Mouse (Mus musculus) retina, postnatal 7 days (tissue): ENCODE data around the gene B4galt4.
"Not testable (repeated sequence)": the region's sequence is repeated elsewhere in the genome, so short reads cannot be mapped to it uniquely, and the experiment has no call there.

ENCODE experiments used
- DNase-seq: peaks from one replicate; pipeline ENCODE4 v3.0.0-alpha.2; 2012; ENCODE audit warnings: low read depth, low spot score

Gene B4galt4

GRCm38 (mm10) chr16:38742113-38742658, at the start of gene B4galt4:
Gene B4galt4 (plus strand): TSS chr16:38742264.
- peak; percentile 57 for DNase-seq

- DNase-seq = no peak
Observed at GRCm38 (mm10) chr16:38694906-38695540, 47.0 kb upstream of the B4galt4 start.

DNA sequence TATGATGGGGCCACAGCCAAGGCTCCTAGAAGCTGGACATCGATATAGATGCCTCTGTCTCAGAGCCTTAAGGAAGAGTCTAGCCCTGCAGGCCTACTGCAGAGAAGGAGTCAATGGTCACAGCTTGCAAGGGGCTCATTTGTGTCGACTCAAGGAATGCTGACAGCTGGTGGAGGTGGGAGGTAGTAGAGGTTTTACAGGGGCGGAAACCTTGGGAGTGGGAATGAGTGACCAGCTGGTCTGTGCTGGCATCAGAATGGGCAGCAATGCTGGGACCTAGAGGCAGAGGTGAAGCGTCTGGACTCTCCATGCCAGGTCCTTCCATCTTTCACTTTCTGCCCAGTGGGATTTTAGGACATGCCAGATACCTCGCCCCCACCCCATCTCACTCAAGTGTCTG, 46.5 kb upstream of the B4galt4 start:
- DNase-seq = no peak

GRCm38 (mm10) chr16:38697611-38698010, 44.5 kb upstream of the B4galt4 start:
- no peak for DNase-seq

DNA sequence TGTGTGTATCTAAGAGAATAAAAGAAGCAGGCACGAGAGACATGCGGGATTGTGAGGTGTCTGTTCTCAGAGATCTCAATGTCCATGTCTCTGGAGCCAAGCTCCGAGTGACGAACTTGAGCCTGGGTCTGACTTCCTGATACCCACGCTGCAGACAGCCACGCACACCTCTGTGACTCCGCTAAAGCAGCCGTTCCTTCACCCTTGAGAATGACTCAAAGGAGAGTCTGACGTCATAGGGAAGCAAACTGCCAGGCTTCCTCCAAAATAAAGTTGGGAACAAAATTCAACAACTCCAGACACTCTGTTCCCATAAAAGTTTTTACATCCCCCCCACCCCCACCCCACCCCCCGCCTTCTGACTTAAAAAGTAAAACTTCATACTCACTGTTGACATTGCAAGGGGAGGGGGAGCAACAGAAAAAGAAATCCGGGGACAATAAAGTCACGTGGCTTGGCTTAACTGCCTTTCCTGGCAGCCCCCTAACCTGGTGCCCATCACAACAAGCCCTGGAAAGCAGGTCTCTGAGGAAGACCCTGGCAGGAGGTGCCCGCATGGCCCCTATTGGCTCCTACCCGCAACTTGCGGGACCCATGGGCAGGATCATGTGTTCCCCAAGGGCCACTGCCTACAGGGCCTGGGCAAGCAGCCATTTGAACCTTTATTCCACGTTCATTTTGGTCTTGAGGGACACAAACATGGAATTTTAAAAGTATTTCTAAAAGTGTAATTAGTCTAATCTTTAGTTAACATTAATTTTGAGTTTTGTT, 41.5 kb upstream of the B4galt4 start:
- no peak for DNase-seq

- DNase-seq = no peak
Observed at GRCm38 (mm10) chr16:38701492-38702185, 40.4 kb upstream of the B4galt4 start.

DNA sequence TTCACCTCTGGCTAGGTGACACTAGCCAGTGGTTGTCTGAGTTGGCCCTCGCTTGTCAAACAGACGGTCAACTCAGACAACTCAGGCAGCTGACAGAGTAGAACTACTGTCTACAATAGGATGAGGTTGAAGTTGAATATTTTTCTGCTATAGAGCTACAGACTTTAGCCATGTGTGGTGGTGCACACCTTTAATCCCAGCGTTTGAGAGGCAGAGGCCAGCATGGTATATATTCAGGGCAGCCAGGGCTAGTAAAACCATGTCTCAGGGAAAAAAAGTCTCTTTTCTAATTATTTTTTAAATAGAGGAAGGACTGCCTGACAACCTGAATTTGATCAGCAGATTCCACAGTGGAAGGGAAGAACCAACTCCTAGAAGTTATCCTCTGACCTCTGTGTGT, 39.7 kb upstream of the B4galt4 start:
- no peak for DNase-seq

GRCm38 (mm10) chr16:38703501-38703900, 38.6 kb upstream of the B4galt4 start:
- DNase-seq = no peak

DNA sequence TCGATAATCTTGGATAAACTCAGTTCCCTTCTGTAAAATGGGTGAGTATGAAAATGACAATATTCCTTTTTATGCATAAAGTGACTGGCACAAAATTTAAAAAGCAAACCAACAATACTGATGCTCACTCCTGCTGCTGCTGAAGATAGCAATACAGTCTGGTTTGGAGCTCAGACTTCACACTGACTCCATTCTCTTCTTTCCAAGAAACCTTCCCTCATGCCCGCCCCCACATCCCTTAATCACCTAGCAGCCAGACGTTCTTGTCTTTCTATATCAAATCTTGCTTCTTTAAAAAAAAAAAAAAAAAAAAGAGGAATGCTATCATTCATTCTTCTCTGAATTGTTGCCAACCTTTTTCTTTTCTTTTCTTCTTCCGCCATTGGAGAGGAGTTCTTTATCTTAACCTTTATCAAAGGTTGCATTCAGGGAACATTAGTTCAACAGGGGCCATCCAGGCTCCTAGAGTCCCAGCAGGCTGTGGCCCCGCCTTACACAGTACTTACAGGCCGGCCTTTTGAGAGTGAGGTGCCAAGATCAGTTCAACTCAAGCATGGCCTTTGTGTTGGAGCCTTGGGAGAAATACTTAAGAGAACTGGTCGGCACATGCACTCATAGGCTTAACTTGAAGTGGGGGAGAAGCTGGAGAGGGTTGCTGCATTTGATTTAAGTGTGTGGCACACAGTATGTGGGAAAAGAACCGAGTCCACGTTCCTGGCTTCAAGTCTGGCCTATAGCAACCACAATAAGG, 36.4 kb upstream of the B4galt4 start:
- no peak for DNase-seq

DNA sequence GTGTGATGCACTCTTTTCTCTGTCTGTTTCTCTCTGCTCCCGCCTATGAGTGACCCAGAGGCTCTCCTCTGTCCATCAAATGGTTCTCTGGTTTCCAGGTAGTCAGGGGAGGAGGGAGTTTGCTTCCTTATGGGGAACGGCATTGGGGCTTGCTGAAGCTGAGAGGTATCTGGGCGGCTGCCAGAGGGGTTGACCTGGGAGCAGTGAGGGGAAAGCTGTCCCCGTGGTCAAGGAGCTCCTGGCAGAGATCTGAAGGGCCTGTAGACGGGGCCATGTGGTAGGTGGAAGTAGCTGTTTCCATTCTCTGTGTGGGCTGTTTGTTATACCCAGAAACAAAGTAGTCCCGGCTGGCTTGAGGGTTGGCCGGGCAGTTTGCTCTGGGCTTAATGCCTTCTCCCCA, 35.3 kb upstream of the B4galt4 start:
- no peak for DNase-seq

DNA sequence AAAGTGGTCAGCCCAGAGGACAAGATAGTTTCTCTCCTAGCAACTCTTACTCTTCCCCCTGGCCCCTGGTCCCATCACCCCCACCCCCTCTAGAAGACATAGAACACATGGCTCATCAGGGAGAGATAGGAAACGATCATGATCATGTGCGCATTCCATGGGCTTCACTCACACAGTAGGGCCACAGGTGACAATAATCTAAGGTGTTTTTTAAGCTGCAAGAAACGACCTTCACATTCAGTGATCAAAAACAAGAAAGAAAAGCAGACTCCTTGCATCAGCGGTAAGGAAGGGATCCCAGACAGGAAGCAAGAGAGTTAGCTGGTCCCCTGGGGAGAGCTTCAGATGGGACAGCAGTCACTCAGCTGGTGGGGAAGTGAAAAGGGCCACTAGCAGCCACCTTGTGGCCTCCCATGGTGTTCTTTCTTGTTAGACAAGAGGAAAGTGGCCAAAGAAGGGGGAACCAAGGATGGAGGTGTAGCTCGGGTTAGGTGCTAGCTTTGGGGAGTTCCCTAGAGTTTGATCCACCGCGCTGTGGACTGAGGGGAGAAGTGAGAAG, 33.0 kb upstream of the B4galt4 start:
- no peak for DNase-seq

DNA sequence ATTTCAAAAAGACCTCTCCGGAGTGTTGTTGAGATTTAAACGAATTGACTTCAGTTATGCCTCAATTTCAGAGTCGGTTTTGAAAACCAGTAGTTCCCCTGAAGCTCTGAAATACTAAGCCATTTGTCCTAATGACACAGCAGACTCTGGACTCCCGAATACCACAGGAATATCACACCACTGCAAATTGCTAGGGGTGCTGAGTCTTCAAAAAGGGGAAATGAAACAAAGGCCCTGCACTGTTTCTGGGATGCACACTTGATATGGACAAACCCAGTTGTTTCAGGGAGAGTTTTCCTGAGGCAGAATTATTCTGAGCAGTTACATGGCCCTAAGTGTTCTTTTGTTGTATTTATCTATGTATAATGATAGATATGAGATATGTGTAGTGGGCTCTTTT, 30.8 kb upstream of the B4galt4 start:
- no peak for DNase-seq

DNA sequence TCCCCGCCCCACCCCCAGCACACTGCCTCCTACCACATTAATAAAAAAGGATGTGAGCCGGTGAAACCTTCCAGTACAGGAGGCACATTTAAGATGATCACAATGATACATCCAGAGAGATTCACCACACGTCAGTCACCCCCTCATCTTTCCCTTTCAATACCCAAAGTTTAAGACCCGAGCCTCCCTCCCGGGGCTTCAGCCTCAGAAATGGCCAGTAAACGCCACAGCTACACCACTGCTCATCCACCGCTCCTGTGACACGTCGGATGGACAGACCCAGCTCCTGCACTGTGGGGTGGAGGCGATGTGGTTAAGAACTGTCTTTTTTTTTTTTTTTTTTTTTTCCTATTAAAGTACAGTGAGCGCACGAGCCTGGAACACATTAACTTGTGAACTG, 30.0 kb upstream of the B4galt4 start:
- DNase-seq = no peak

GRCm38 (mm10) chr16:38712581-38713403, 29.3 kb upstream of the B4galt4 start, which contains the start of gene Arhgap31:
Gene Arhgap31 (minus strand): TSS chr16:38713274.
- peak; percentile 43 for DNase-seq

GRCm38 (mm10) chr16:38713404-38714258, 28.4 kb upstream of the B4galt4 start:
- DNase-seq = no peak

GRCm38 (mm10) chr16:38714259-38714526, 27.9 kb upstream of the B4galt4 start:
- not testable (repeated sequence) for DNase-seq

DNA sequence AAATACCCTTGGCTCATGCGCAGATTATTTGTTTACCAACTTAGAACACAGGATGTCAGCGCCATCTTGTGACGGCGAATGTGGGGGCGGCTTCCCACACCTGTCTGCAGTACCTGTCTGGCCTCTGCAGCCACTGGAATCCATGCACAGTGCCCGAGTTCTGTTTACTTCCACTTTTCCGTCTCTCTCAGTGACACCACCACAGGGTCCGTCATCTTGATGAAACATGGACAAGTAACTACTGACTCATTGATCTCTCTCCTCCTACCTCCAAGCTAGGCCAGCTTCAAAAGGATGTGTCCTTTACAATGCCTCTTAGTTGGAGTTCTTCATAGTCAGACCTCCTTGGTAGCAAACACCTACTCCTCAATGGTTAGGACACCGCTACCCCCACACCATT, 20.7 kb upstream of the B4galt4 start:
- no peak for DNase-seq

- DNase-seq = no peak
Observed at GRCm38 (mm10) chr16:38724256-38724655, 17.8 kb upstream of the B4galt4 start.

GRCm38 (mm10) chr16:38724974-38725373, 17.1 kb upstream of the B4galt4 start:
- no peak for DNase-seq
